In genomic region chr11:108809626-108810025, GRCm38 (mm10) we compare ENCODE assay signal across 27 mouse cellular contexts.
"Had no signal": no experiment of that assay in that cellular context is flagged by ENCODE, and none has a peak within 500 bp of the region (broad histone marks: within the 10 kb centered on the region; RNA-seq: fewer than 3 reads in every experiment).

No protein-coding gene starts in this region.

- H3K36me3 ChIP-seq: limb, embryonic 10.5 days; limb, embryonic 12.5 days; limb, embryonic 13.5 days; limb, embryonic 15.5 days; liver, embryonic 12.5 days; liver, embryonic 13.5 days; liver, embryonic 15.5 days; lung, embryonic 15.5 days; midbrain, embryonic 10.5 days; midbrain, embryonic 13.5 days; midbrain, embryonic 15.5 days; neural tube, embryonic 12.5 days had no signal

- DNase-seq: left cerebral cortex, postnatal 4 days; liver; liver, embryonic 13.5 days; liver, postnatal 0 days; lung, adult 18-20 months; lung, adult 2 months; lung, embryonic 14.5 days; lung, postnatal 10 days; lung, postnatal 14 days; lung, postnatal 36 days; lung, postnatal 4 days; midbrain, embryonic 14.5 days had no signal

- H3K27me3 ChIP-seq: limb, embryonic 12.5 days; limb, embryonic 13.5 days; limb, embryonic 15.5 days; liver, embryonic 12.5 days; liver, embryonic 13.5 days; liver, embryonic 15.5 days; lung, embryonic 15.5 days; megakaryocyte, embryonic 14.5 days; midbrain, embryonic 12.5 days; midbrain, embryonic 13.5 days; midbrain, embryonic 15.5 days; neural tube, embryonic 12.5 days had no signal

- H3K4me3 ChIP-seq: limb, embryonic 10.5 days; limb, embryonic 12.5 days; limb, embryonic 13.5 days; limb, embryonic 15.5 days; liver, embryonic 12.5 days; liver, embryonic 13.5 days; liver, embryonic 15.5 days; lung, embryonic 15.5 days; megakaryocyte, embryonic 14.5 days; midbrain, embryonic 10.5 days; midbrain, embryonic 12.5 days; midbrain, embryonic 13.5 days; midbrain, embryonic 15.5 days; neural tube, embryonic 12.5 days had no signal

- H3K4me2 ChIP-seq: limb, embryonic 12.5 days; limb, embryonic 13.5 days; limb, embryonic 15.5 days; liver, embryonic 11.5 days; liver, embryonic 12.5 days; liver, embryonic 13.5 days; liver, embryonic 15.5 days; lung, embryonic 14.5 days; lung, embryonic 15.5 days; midbrain, embryonic 11.5 days; midbrain, embryonic 12.5 days; midbrain, embryonic 13.5 days; midbrain, embryonic 15.5 days; neural tube, embryonic 12.5 days had no signal
